Mouse (Mus musculus): ENCODE measurements around the gene Rdh16f1.

The Rdh16f1 gene

GRCm38 (mm10) chr10:127759181-127760110, at the start of gene Rdh16f1, which contains the start of gene Rdh1:
Rdh16f1 (plus strand) TSS chr10:127759787.
Rdh1 (plus strand) TSS chr10:127759721.
- no peak for DNase-seq (ENCODE audit: low spot score in 2 of 2)

GRCm38 (mm10) chr10:127710331-127710730, 49.3 kb upstream of the Rdh16f1 start:
- DNase-seq (ENCODE audit: low spot score in 2 of 2), result no peak

GRCm38 (mm10) chr10:127712736-127713135, 46.9 kb upstream of the Rdh16f1 start:
- DNase-seq (ENCODE audit: low spot score in 2 of 2), result no peak

GRCm38 (mm10) chr10:127721671-127722418, 37.7 kb upstream of the Rdh16f1 start:
- no peak for DNase-seq (ENCODE audit: low spot score in 2 of 2)

- no peak for DNase-seq (ENCODE audit: low spot score in 2 of 2)
These were observed 35.4 kb upstream of the Rdh16f1 start, which contains the start of gene Tac2 for GRCm38 (mm10) chr10:127724178-127724577. Tac2 (plus strand) TSS chr10:127724478.

- DNase-seq (ENCODE audit: low spot score in 2 of 2), result no peak
These were observed 34.5 kb upstream of the Rdh16f1 start for GRCm38 (mm10) chr10:127725136-127725535.

GRCm38 (mm10) chr10:127728437-127728836, 31.1 kb upstream of the Rdh16f1 start:
- DNase-seq (ENCODE audit: low spot score in 2 of 2), result peak in 1 of 2 experiments; percentile 40

- DNase-seq (ENCODE audit: low spot score in 2 of 2), result no peak
These were observed 29.2 kb upstream of the Rdh16f1 start for GRCm38 (mm10) chr10:127730285-127730932.

GRCm38 (mm10) chr10:127730933-127731310, 28.7 kb upstream of the Rdh16f1 start:
- DNase-seq (ENCODE audit: low spot score in 2 of 2), result no peak

GRCm38 (mm10) chr10:127731397-127731796, 28.2 kb upstream of the Rdh16f1 start:
- no peak for DNase-seq (ENCODE audit: low spot score in 2 of 2)

- DNase-seq (ENCODE audit: low spot score in 2 of 2), result no peak
These were observed 25.2 kb upstream of the Rdh16f1 start for GRCm38 (mm10) chr10:127734434-127734833.

- no peak for DNase-seq (ENCODE audit: low spot score in 2 of 2)
These were observed 23.3 kb upstream of the Rdh16f1 start for GRCm38 (mm10) chr10:127736266-127736665.

- no peak for DNase-seq (ENCODE audit: low spot score in 2 of 2)
These were observed 22.7 kb upstream of the Rdh16f1 start for GRCm38 (mm10) chr10:127736916-127737315.

GRCm38 (mm10) chr10:127737552-127737951, 22.0 kb upstream of the Rdh16f1 start:
- no peak for DNase-seq (ENCODE audit: low spot score in 2 of 2)

- DNase-seq (ENCODE audit: low spot score in 2 of 2), result no peak
These were observed 21.3 kb upstream of the Rdh16f1 start for GRCm38 (mm10) chr10:127738151-127738882.

- peak in 1 of 2 experiments; percentile 58 for DNase-seq (ENCODE audit: low spot score in 2 of 2)
These were observed 20.4 kb upstream of the Rdh16f1 start, which contains the start of gene Zbtb39 for GRCm38 (mm10) chr10:127739083-127739660. Zbtb39 (plus strand) TSS chr10:127739538.

GRCm38 (mm10) chr10:127739661-127740161, 19.9 kb upstream of the Rdh16f1 start:
- DNase-seq (ENCODE audit: low spot score in 2 of 2), result no peak

- DNase-seq (ENCODE audit: low spot score in 2 of 2), result no peak
These were observed 14.9 kb upstream of the Rdh16f1 start for GRCm38 (mm10) chr10:127744661-127745060.

GRCm38 (mm10) chr10:127745886-127746285, 13.7 kb upstream of the Rdh16f1 start:
- no peak for DNase-seq (ENCODE audit: low spot score in 2 of 2)

GRCm38 (mm10) chr10:127747254-127747653, 12.3 kb upstream of the Rdh16f1 start:
- no peak for DNase-seq (ENCODE audit: low spot score in 2 of 2)

Data from left cerebral cortex, adult 9 months (tissue).